Mouse (Mus musculus): ENCODE results near the gene Rnase13. TPM values are rescaled to one million over a fixed set of nuclear protein-coding genes. Genes with fewer than 3 reads are reported as not detected.

Gene Rnase13
- polyA plus RNA-seq, 1 experiment from 2014 or later: not detected

- no peak for ATAC-seq (ENCODE audit: low read depth)
- no peak overlapping the region for H3K9ac ChIP-seq (ENCODE audit: low read depth, low read length)
These were observed 3.6 kb downstream of the Rnase13 start for GRCm38 (mm10) chr14:51918966-51919365.

DNA sequence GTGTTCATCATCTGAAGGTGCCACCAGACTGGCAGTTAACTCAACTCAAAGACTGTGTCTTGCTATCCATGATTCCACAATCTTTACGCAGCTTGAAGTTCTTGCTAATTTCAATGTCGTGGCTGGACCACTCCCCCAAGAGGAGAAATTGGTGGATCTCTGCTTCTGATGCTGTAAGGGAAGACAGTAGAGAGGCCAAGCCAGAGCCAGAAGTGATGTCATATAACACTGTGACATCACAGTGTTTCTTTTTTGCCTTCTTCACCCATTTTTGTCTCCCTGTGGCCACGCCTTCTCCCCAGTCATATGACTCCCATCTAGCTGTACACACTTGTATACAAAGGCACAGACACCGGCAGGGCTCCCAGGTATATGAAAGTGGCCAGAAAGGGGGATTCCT, 4.4 kb downstream of the Rnase13 start, which contains the start of gene Tppp2:
Gene Tppp2 (plus strand): TSS at position 301 of the 400 bp plus-strand sequence.
- WGBS: 94% methylated on average over 4 of the region's 4 CpGs
- DNase-seq (ENCODE audit: low spot score) (no peak), ATAC-seq (ENCODE audit: low read depth) (no peak)
- no peaks in the 10 kb centered on the region for H3K36me3 ChIP-seq (ENCODE audit: control insufficient read depth, insufficient read depth, low read length)
- no peaks in the 10 kb centered on the region for H3K9me3 ChIP-seq (ENCODE audit: control insufficient read depth, low read length)
- H3K4me3 ChIP-seq (ENCODE audit: low read depth, low read length): no peak within 1 kb of the TSS
- H3K4me2 ChIP-seq (ENCODE audit: low read depth, low read length): no peak within 1 kb of the TSS
- H3K27me3 ChIP-seq (replicated peaks; ENCODE audit: control insufficient read depth, insufficient read depth, low read length): no peaks in the 10 kb centered on the region
- H3K27ac ChIP-seq (replicated peaks; ENCODE audit: low read depth, low read length): no peak within 1 kb of the TSS
- H3K4me1 ChIP-seq (ENCODE audit: control insufficient read depth, insufficient read depth, low read length): peaks cover 21% of the 10 kb centered on the region
- no peak within 1 kb of the TSS for H3K9ac ChIP-seq (ENCODE audit: low read depth, low read length)

More at GRCm38 (mm10) chr14:51918966-51919365, 3.6 kb downstream of the Rnase13 start:
- no peak overlapping the region for H3K4me2 ChIP-seq (ENCODE audit: low read depth, low read length)
- no peak overlapping the region for H3K27ac ChIP-seq (replicated peaks; ENCODE audit: low read depth, low read length)
- H3K9me3 ChIP-seq (ENCODE audit: control insufficient read depth, low read length): no peaks in the 10 kb centered on the region
- H3K4me3 ChIP-seq (ENCODE audit: low read depth, low read length): no peak overlapping the region
- H3K27me3 ChIP-seq (replicated peaks; ENCODE audit: control insufficient read depth, insufficient read depth, low read length): no peaks in the 10 kb centered on the region
- H3K36me3 ChIP-seq (ENCODE audit: control insufficient read depth, insufficient read depth, low read length): no peaks in the 10 kb centered on the region
- 91% methylated on average over 4 of the region's 4 CpGs for WGBS
- no peak for DNase-seq (ENCODE audit: low spot score)
- peaks cover 21% of the 10 kb centered on the region for H3K4me1 ChIP-seq (ENCODE audit: control insufficient read depth, insufficient read depth, low read length)

DNA sequence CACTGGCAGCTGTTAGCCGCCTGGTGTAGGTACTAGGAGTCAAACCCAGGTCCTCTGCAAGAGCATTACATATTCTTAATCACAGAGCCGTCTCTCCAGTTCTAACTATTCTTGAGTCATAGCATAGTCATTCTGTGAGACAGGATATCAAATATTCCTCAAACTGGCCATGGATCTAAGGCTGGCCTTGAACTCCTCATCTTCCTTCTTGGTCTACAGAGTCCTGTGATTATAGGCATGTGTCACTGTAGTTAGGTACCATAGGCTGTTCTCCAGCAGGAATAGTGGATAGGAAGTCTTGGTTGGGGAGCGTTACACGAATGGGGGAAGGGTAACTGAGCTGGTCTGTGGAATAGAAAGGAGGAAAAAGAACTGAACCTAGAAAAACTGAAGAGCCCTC, 6.0 kb downstream of the Rnase13 start:
- Histone ChIP-seq H3K36me3 (ENCODE audit: control insufficient read depth, insufficient read depth, low read length) (no peaks in the 10 kb centered on the region), H3K4me3 (ENCODE audit: low read depth, low read length) (no peak overlapping the region), H3K4me2 (ENCODE audit: low read depth, low read length) (no peak overlapping the region), H3K9me3 (ENCODE audit: control insufficient read depth, low read length) (no peaks in the 10 kb centered on the region), H3K4me1 (ENCODE audit: control insufficient read depth, insufficient read depth, low read length) (peaks cover 13% of the 10 kb centered on the region), H3K27ac (replicated peaks; ENCODE audit: low read depth, low read length) (no peak overlapping the region), H3K9ac (ENCODE audit: low read depth, low read length) (no peak overlapping the region), H3K27me3 (replicated peaks; ENCODE audit: control insufficient read depth, insufficient read depth, low read length) (no peaks in the 10 kb centered on the region)
- no peak for ATAC-seq (ENCODE audit: low read depth)
- no peak for DNase-seq (ENCODE audit: low spot score)
- 84% methylated on average over 4 of the region's 4 CpGs for WGBS

- Histone ChIP-seq H3K9ac (ENCODE audit: low read depth, low read length) (no peak overlapping the region), H3K36me3 (ENCODE audit: control insufficient read depth, insufficient read depth, low read length) (peaks cover 2% of the 10 kb centered on the region; the same call in 1 of the 2 replicates), H3K27ac (replicated peaks; ENCODE audit: low read depth, low read length) (peak overlapping the region; percentile 86), H3K4me1 (ENCODE audit: control insufficient read depth, insufficient read depth, low read length) (peaks cover 12% of the 10 kb centered on the region), H3K27me3 (replicated peaks; ENCODE audit: control insufficient read depth, insufficient read depth, low read length) (no peaks in the 10 kb centered on the region), H3K4me2 (ENCODE audit: low read depth, low read length) (peak overlapping the region; percentile 99; the same call in 1 of the 2 replicates), H3K9me3 (ENCODE audit: control insufficient read depth, low read length) (no peaks in the 10 kb centered on the region), H3K4me3 (ENCODE audit: low read depth, low read length) (no peak overlapping the region)
- ATAC-seq (ENCODE audit: low read depth) (no peak), DNase-seq (ENCODE audit: low spot score) (peak; percentile 26)
- WGBS: 23% methylated on average over 3 of the region's 3 CpGs
These were observed 7.5 kb downstream of the Rnase13 start for GRCm38 (mm10) chr14:51915030-51915429.

- DNase-seq (ENCODE audit: low spot score) (peak; percentile 86), ATAC-seq (ENCODE audit: low read depth) (peak; percentile 60)
- H3K36me3 ChIP-seq (ENCODE audit: control insufficient read depth, insufficient read depth, low read length): peaks cover 6% of the 10 kb centered on the region; the same call in 1 of the 2 replicates
- H3K27me3 ChIP-seq (replicated peaks; ENCODE audit: control insufficient read depth, insufficient read depth, low read length): no peaks in the 10 kb centered on the region
- 0% methylated on average over 16 of the region's 23 CpGs for WGBS
- peak within 1 kb of the TSS; percentile 69 for H3K9ac ChIP-seq (ENCODE audit: low read depth, low read length)
- peaks cover 12% of the 10 kb centered on the region for H3K4me1 ChIP-seq (ENCODE audit: control insufficient read depth, insufficient read depth, low read length)
- peak within 1 kb of the TSS; percentile 64 for H3K4me3 ChIP-seq (ENCODE audit: low read depth, low read length)
- peak within 1 kb of the TSS; percentile 86 for H3K27ac ChIP-seq (replicated peaks; ENCODE audit: low read depth, low read length)
- peak within 1 kb of the TSS; percentile 99 for H3K4me2 ChIP-seq (ENCODE audit: low read depth, low read length)
- no peaks in the 10 kb centered on the region for H3K9me3 ChIP-seq (ENCODE audit: control insufficient read depth, low read length)
These were observed 8.4 kb downstream of the Rnase13 start, which contains the start of gene Ndrg2 for GRCm38 (mm10) chr14:51913960-51914762. Ndrg2 (minus strand) TSS chr14:51914158.

GRCm38 (mm10) chr14:51913062-51913959, 9.3 kb downstream of the Rnase13 start:
- peak; percentile 87 for DNase-seq (ENCODE audit: low spot score)
- Histone ChIP-seq H3K27ac (replicated peaks; ENCODE audit: low read depth, low read length) (peak overlapping the region; percentile 86), H3K4me2 (ENCODE audit: low read depth, low read length) (peak overlapping the region; percentile 99), H3K4me3 (ENCODE audit: low read depth, low read length) (peak overlapping the region; percentile 64), H3K36me3 (ENCODE audit: control insufficient read depth, insufficient read depth, low read length) (peaks cover 6% of the 10 kb centered on the region; the same call in 1 of the 2 replicates), H3K27me3 (replicated peaks; ENCODE audit: control insufficient read depth, insufficient read depth, low read length) (no peaks in the 10 kb centered on the region), H3K9me3 (ENCODE audit: control insufficient read depth, low read length) (no peaks in the 10 kb centered on the region), H3K9ac (ENCODE audit: low read depth, low read length) (peak overlapping the region; percentile 69), H3K4me1 (ENCODE audit: control insufficient read depth, insufficient read depth, low read length) (peaks cover 12% of the 10 kb centered on the region)
- 2% methylated on average over 46 of the region's 58 CpGs for WGBS
- peak; percentile 86 for ATAC-seq (ENCODE audit: low read depth)

DNA sequence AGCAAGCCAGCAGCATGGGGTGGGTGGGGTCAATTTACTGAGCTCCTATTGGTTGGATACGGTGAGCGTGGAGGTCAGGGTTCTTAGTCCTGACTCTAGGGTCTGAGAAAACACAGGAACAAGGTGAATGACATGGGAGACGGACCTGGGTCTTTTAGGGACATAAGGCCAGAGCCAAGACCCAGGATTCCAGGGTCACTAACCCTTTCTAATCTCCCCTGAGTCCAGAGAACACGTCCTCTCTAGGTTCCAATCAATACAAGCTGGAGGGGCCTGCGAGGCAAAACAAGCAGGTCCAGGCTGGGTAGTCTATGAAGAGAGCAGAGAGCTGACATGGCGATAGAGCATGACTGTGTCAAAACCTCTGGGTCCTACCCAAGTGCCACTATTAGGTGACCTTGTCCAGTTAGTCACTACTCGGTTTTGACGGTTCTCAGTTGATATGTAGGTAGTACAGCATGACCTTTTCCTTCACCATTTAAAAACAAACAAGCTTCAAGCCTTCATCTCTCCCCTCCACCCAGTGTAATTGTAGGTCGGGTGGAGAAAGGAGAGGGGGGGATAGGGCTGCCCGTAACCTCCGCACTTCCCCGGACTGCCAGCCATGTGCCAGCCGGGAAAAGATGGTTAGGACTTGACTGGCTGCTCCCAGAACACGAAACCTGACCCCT, 10.0 kb downstream of the Rnase13 start:
- H3K9ac ChIP-seq (ENCODE audit: low read depth, low read length): peak overlapping the region; percentile 69
- H3K4me1 ChIP-seq (ENCODE audit: control insufficient read depth, insufficient read depth, low read length): peaks cover 12% of the 10 kb centered on the region
- H3K9me3 ChIP-seq (ENCODE audit: control insufficient read depth, low read length): no peaks in the 10 kb centered on the region
- peak overlapping the region; percentile 99 for H3K4me2 ChIP-seq (ENCODE audit: low read depth, low read length)
- H3K4me3 ChIP-seq (ENCODE audit: low read depth, low read length): peak overlapping the region; percentile 64
- DNase-seq (ENCODE audit: low spot score) (no peak), ATAC-seq (ENCODE audit: low read depth) (no peak; the same call in 1 of the 2 replicates)
- peak overlapping the region; percentile 86; the same call in 1 of the 2 replicates for H3K27ac ChIP-seq (replicated peaks; ENCODE audit: low read depth, low read length)
- WGBS: 10% methylated on average over 14 of the region's 14 CpGs
- H3K27me3 ChIP-seq (replicated peaks; ENCODE audit: control insufficient read depth, insufficient read depth, low read length): no peaks in the 10 kb centered on the region
- H3K36me3 ChIP-seq (ENCODE audit: control insufficient read depth, insufficient read depth, low read length): peaks cover 6% of the 10 kb centered on the region; the same call in 1 of the 2 replicates

GRCm38 (mm10) chr14:51911301-51911700, 11.3 kb downstream of the Rnase13 start:
- Histone ChIP-seq H3K27me3 (replicated peaks; ENCODE audit: control insufficient read depth, insufficient read depth, low read length) (no peaks in the 10 kb centered on the region), H3K27ac (replicated peaks; ENCODE audit: low read depth, low read length) (no peak overlapping the region), H3K36me3 (ENCODE audit: control insufficient read depth, insufficient read depth, low read length) (peaks cover 6% of the 10 kb centered on the region; the same call in 1 of the 2 replicates), H3K9ac (ENCODE audit: low read depth, low read length) (no peak overlapping the region), H3K4me1 (ENCODE audit: control insufficient read depth, insufficient read depth, low read length) (peaks cover 11% of the 10 kb centered on the region), H3K4me2 (ENCODE audit: low read depth, low read length) (no peak overlapping the region), H3K9me3 (ENCODE audit: control insufficient read depth, low read length) (no peaks in the 10 kb centered on the region), H3K4me3 (ENCODE audit: low read depth, low read length) (no peak overlapping the region)
- DNase-seq (ENCODE audit: low spot score): no peak
- 82% methylated on average over 10 of the region's 10 CpGs for WGBS
- ATAC-seq (ENCODE audit: low read depth): no peak

All from embryonic facial prominence, embryonic 14.5 days (tissue).